Mouse (Mus musculus): ENCODE measurements around the gene Olfr689. TPM values are rescaled to one million over a fixed set of nuclear protein-coding genes. Genes with fewer than 3 reads are reported as not detected.
"Not testable (repeated sequence)": the region's sequence is repeated elsewhere in the genome, so short reads cannot be mapped to it uniquely, and the experiment has no call there.

The Olfr689 gene
- polyA plus RNA-seq (2014; fragmentation: Nextera tagmentation; extraction: Ambion mirVana): not detected in 2 replicates

- ATAC-seq (ENCODE audit: insufficient read depth) (no peak), DNase-seq (no peak)
- 68% methylated on average over 1 of the region's 1 CpGs for WGBS
- H3K4me1 ChIP-seq (ENCODE audit: insufficient read depth): no peaks in the 10 kb centered on the region
- no peak for TF ChIP-seq CTCF (IDR thresholded peaks at IDR 0.05; ENCODE audit: low read depth)
- no peaks in the 10 kb centered on the region for H3K36me3 ChIP-seq (ENCODE audit: insufficient read depth)
- no peak within 1 kb of the TSS for H3K27ac ChIP-seq (ENCODE audit: low read depth)
- no peaks in the 10 kb centered on the region for H3K9me3 ChIP-seq (ENCODE audit: low read depth, low read length)
- H3K9ac ChIP-seq: no peak within 1 kb of the TSS
- no peak within 1 kb of the TSS for H3K4me2 ChIP-seq
- no peak within 1 kb of the TSS for H3K4me3 ChIP-seq (ENCODE audit: low read depth, low read length)
- no peaks in the 10 kb centered on the region for H3K27me3 ChIP-seq (ENCODE audit: insufficient read depth, low read length)
These were observed at the start of gene Olfr689 for GRCm38 (mm10) chr7:105310865-105311264. TSS of gene Olfr689 (plus strand) at chr7:105311165.

- no peak for TF ChIP-seq CTCF (IDR thresholded peaks at IDR 0.05; ENCODE audit: low read depth)
- H3K9me3 ChIP-seq (ENCODE audit: low read depth, low read length): no peaks in the 10 kb centered on the region
- H3K27ac ChIP-seq (ENCODE audit: low read depth): no peak overlapping the region
- ATAC-seq (ENCODE audit: insufficient read depth) (no peak), DNase-seq (no peak)
- H3K36me3 ChIP-seq (ENCODE audit: insufficient read depth): no peaks in the 10 kb centered on the region
- no peak overlapping the region for H3K4me2 ChIP-seq
- no peak overlapping the region for H3K4me3 ChIP-seq (ENCODE audit: low read depth, low read length)
- WGBS: 52% methylated on average over 7 of the region's 7 CpGs
- H3K27me3 ChIP-seq (ENCODE audit: insufficient read depth, low read length): no peaks in the 10 kb centered on the region
- no peaks in the 10 kb centered on the region for H3K4me1 ChIP-seq (ENCODE audit: insufficient read depth)
- no peak overlapping the region for H3K9ac ChIP-seq
These were observed 38.5 kb upstream of the Olfr689 start for GRCm38 (mm10) chr7:105272426-105272825.

- WGBS: 73% methylated on average over 6 of the region's 6 CpGs
- Histone ChIP-seq H3K27ac (ENCODE audit: low read depth) (no peak within 1 kb of the TSS), H3K9ac (no peak within 1 kb of the TSS), H3K4me1 (ENCODE audit: insufficient read depth) (no peaks in the 10 kb centered on the region), H3K9me3 (ENCODE audit: low read depth, low read length) (no peaks in the 10 kb centered on the region), H3K36me3 (ENCODE audit: insufficient read depth) (no peaks in the 10 kb centered on the region), H3K27me3 (ENCODE audit: insufficient read depth, low read length) (no peaks in the 10 kb centered on the region), H3K4me3 (ENCODE audit: low read depth, low read length) (no peak within 1 kb of the TSS), H3K4me2 (no peak within 1 kb of the TSS)
- ATAC-seq (ENCODE audit: insufficient read depth) (no peak), DNase-seq (no peak)
- TF ChIP-seq CTCF (IDR thresholded peaks at IDR 0.05; ENCODE audit: low read depth): no peak
These were observed 23.2 kb upstream of the Olfr689 start, which contains the start of gene Olfr688 for GRCm38 (mm10) chr7:105287795-105288194. TSS of gene Olfr688 (plus strand) at chr7:105288095.

- no peak for ATAC-seq (ENCODE audit: insufficient read depth)
- DNase-seq: no peak
These were observed 20.9 kb upstream of the Olfr689 start for GRCm38 (mm10) chr7:105290051-105290450.

GRCm38 (mm10) chr7:105325302-105325701 lies 14.3 kb downstream of the Olfr689 start:
- no peak for TF ChIP-seq CTCF (IDR thresholded peaks at IDR 0.05; ENCODE audit: low read depth)
- ATAC-seq (ENCODE audit: insufficient read depth) (no peak), DNase-seq (no peak)
- no peak overlapping the region for H3K27ac ChIP-seq (ENCODE audit: low read depth)
- H3K36me3 ChIP-seq (ENCODE audit: insufficient read depth): no peaks in the 10 kb centered on the region
- no peaks in the 10 kb centered on the region for H3K4me1 ChIP-seq (ENCODE audit: insufficient read depth)
- no peak overlapping the region for H3K4me2 ChIP-seq
- H3K9me3 ChIP-seq (ENCODE audit: low read depth, low read length): no peaks in the 10 kb centered on the region
- WGBS: 63% methylated on average over 2 of the region's 2 CpGs
- H3K27me3 ChIP-seq (ENCODE audit: insufficient read depth, low read length): no peaks in the 10 kb centered on the region
- H3K4me3 ChIP-seq (ENCODE audit: low read depth, low read length): no peak overlapping the region
- no peak overlapping the region for H3K9ac ChIP-seq

More at GRCm38 (mm10) chr7:105290051-105290450, 20.9 kb upstream of the Olfr689 start:
- H3K27me3 ChIP-seq (ENCODE audit: insufficient read depth, low read length): no peaks in the 10 kb centered on the region
- H3K36me3 ChIP-seq (ENCODE audit: insufficient read depth): no peaks in the 10 kb centered on the region
- no peaks in the 10 kb centered on the region for H3K9me3 ChIP-seq (ENCODE audit: low read depth, low read length)
- H3K27ac ChIP-seq (ENCODE audit: low read depth): no peak overlapping the region
- H3K4me2 ChIP-seq: no peak overlapping the region
- no peak overlapping the region for H3K9ac ChIP-seq
- no peaks in the 10 kb centered on the region for H3K4me1 ChIP-seq (ENCODE audit: insufficient read depth)
- TF ChIP-seq CTCF (IDR thresholded peaks at IDR 0.05; ENCODE audit: low read depth): no peak
- no peak overlapping the region for H3K4me3 ChIP-seq (ENCODE audit: low read depth, low read length)

GRCm38 (mm10) chr7:105334004-105334403 lies 23.0 kb downstream of the Olfr689 start, which contains the start of gene Olfr690:
TSS of gene Olfr690 (minus strand) at chr7:105334104.
- no peak for TF ChIP-seq CTCF (IDR thresholded peaks at IDR 0.05; ENCODE audit: low read depth)
- H3K27me3 ChIP-seq (ENCODE audit: insufficient read depth, low read length): no peaks in the 10 kb centered on the region
- no peak within 1 kb of the TSS for H3K4me3 ChIP-seq (ENCODE audit: low read depth, low read length)
- 83% methylated on average over 1 of the region's 1 CpGs for WGBS
- no peaks in the 10 kb centered on the region for H3K4me1 ChIP-seq (ENCODE audit: insufficient read depth)
- no peak for DNase-seq
- no peak for ATAC-seq (ENCODE audit: insufficient read depth)
- no peaks in the 10 kb centered on the region for H3K36me3 ChIP-seq (ENCODE audit: insufficient read depth)
- H3K9ac ChIP-seq: no peak within 1 kb of the TSS
- H3K27ac ChIP-seq (ENCODE audit: low read depth): no peak within 1 kb of the TSS
- H3K4me2 ChIP-seq: no peak within 1 kb of the TSS
- no peaks in the 10 kb centered on the region for H3K9me3 ChIP-seq (ENCODE audit: low read depth, low read length)

- TF ChIP-seq CTCF (IDR thresholded peaks at IDR 0.05; ENCODE audit: low read depth): no peak
- no peak within 1 kb of the TSS for H3K27ac ChIP-seq (ENCODE audit: low read depth)
- no peaks in the 10 kb centered on the region for H3K27me3 ChIP-seq (ENCODE audit: insufficient read depth, low read length)
- H3K4me1 ChIP-seq (ENCODE audit: insufficient read depth): no peaks in the 10 kb centered on the region
- H3K36me3 ChIP-seq (ENCODE audit: insufficient read depth): no peaks in the 10 kb centered on the region
- 35% methylated on average over 1 of the region's 1 CpGs for WGBS
- no peak for ATAC-seq (ENCODE audit: insufficient read depth)
- no peak within 1 kb of the TSS for H3K4me3 ChIP-seq (ENCODE audit: low read depth, low read length)
- DNase-seq: no peak
- no peak within 1 kb of the TSS for H3K4me2 ChIP-seq
- H3K9ac ChIP-seq: no peak within 1 kb of the TSS
- H3K9me3 ChIP-seq (ENCODE audit: low read depth, low read length): no peaks in the 10 kb centered on the region
These were observed 31.2 kb downstream of the Olfr689 start, which contains the start of gene Olfr691 for GRCm38 (mm10) chr7:105342170-105342569. TSS of gene Olfr691 (minus strand) at chr7:105342270.

- no peak for TF ChIP-seq CTCF (IDR thresholded peaks at IDR 0.05; ENCODE audit: low read depth)
- no peak overlapping the region for H3K27ac ChIP-seq (ENCODE audit: low read depth)
- no peaks in the 10 kb centered on the region for H3K9me3 ChIP-seq (ENCODE audit: low read depth, low read length)
- no peak overlapping the region for H3K4me2 ChIP-seq
- no peaks in the 10 kb centered on the region for H3K36me3 ChIP-seq (ENCODE audit: insufficient read depth)
- H3K4me1 ChIP-seq (ENCODE audit: insufficient read depth): no peaks in the 10 kb centered on the region
- H3K4me3 ChIP-seq (ENCODE audit: low read depth, low read length): no peak overlapping the region
- ATAC-seq (ENCODE audit: insufficient read depth) (no peak), DNase-seq (no peak)
- WGBS: 72% methylated on average over 2 of the region's 2 CpGs
- no peaks in the 10 kb centered on the region for H3K27me3 ChIP-seq (ENCODE audit: insufficient read depth, low read length)
- H3K9ac ChIP-seq: no peak overlapping the region
These were observed 31.8 kb downstream of the Olfr689 start for GRCm38 (mm10) chr7:105342752-105343151.

- H3K9me3 ChIP-seq (ENCODE audit: low read depth, low read length); H3K4me1 ChIP-seq (ENCODE audit: insufficient read depth); H3K36me3 ChIP-seq (ENCODE audit: insufficient read depth); H3K4me3 ChIP-seq (ENCODE audit: low read depth, low read length); H3K27ac ChIP-seq (ENCODE audit: low read depth); ATAC-seq (ENCODE audit: insufficient read depth); DNase-seq; H3K9ac ChIP-seq; H3K4me2 ChIP-seq; H3K27me3 ChIP-seq (ENCODE audit: insufficient read depth, low read length): not testable (repeated sequence)
- no CpG with 5 or more reads among the region's 5 CpGs for WGBS
These were observed 45.1 kb downstream of the Olfr689 start for GRCm38 (mm10) chr7:105356064-105356463.

- not testable (repeated sequence) for DNase-seq; H3K9me3 ChIP-seq (ENCODE audit: low read depth, low read length); ATAC-seq (ENCODE audit: insufficient read depth); H3K27me3 ChIP-seq (ENCODE audit: insufficient read depth, low read length); H3K27ac ChIP-seq (ENCODE audit: low read depth); H3K9ac ChIP-seq; H3K36me3 ChIP-seq (ENCODE audit: insufficient read depth); H3K4me2 ChIP-seq; H3K4me3 ChIP-seq (ENCODE audit: low read depth, low read length); H3K4me1 ChIP-seq (ENCODE audit: insufficient read depth)
- 89% methylated on average over 1 of the region's 2 CpGs for WGBS
These were observed 45.5 kb downstream of the Olfr689 start for GRCm38 (mm10) chr7:105356487-105356886.

All from lung, embryonic 14.5 days (tissue).